Mouse (Mus musculus): ENCODE measurements around the gene Gpr18.

- TF ChIP-seq POLR2A (IDR thresholded peaks at IDR 0.05; ENCODE audit: low read depth, low read length) (no peak), JUND (conservative IDR thresholded peaks at IDR 0.05; ENCODE audit: low read depth, low read length) (no peak), RCOR1 (conservative IDR thresholded peaks at IDR 0.05; ENCODE audit: low read depth, low read length) (no peak), JUN (IDR thresholded peaks at IDR 0.05; ENCODE audit: insufficient read depth, low read depth, low read length) (no peak), CHD1 (IDR thresholded peaks at IDR 0.05; ENCODE audit: low read depth, low read length) (no peak), MAZ (IDR thresholded peaks at IDR 0.05; ENCODE audit: low read depth, low read length) (no peak), SMC3 (IDR thresholded peaks at IDR 0.05; ENCODE audit: low read depth, low read length) (no peak), MAX (IDR thresholded peaks at IDR 0.05; ENCODE audit: low read length) (no peak)
These were observed 42.6 kb upstream of the Gpr18 start for GRCm38 (mm10) chr14:121958041-121958750.
